Mouse (Mus musculus) thymus, adult 2 months (tissue): Measurements from ENCODE around the gene Cacybp. TPM values are rescaled to one million over a fixed set of nuclear protein-coding genes. Genes with fewer than 3 reads are reported as not detected.

ENCODE experiments used
- DNase-seq: peaks from one replicate; pipeline ENCODE4 v3.0.0; 2021
- H3K27ac ChIP-seq: fragments of 200-500 bp; 2 replicates; pipeline ENCODE4 v1.5.1; 2012; ENCODE audit warnings: low read length, control low read depth; ENCODE audit not compliant: control insufficient read depth, insufficient read depth
- H3K27me3 ChIP-seq: fragments of 200-500 bp; 2 replicates; pipeline ENCODE4 v1.6.1; 2012; ENCODE audit warnings: mild to moderate bottlenecking, low read length, moderate library complexity, mixed read lengths; ENCODE audit not compliant: control insufficient read depth, insufficient read depth
- H3K36me3 ChIP-seq: fragments of 200-500 bp; 2 replicates; pipeline ENCODE4 v1.6.1; 2012; ENCODE audit warnings: mild to moderate bottlenecking, low read length, moderate library complexity; ENCODE audit not compliant: control insufficient read depth, insufficient read depth
- H3K4me1 ChIP-seq: fragments of 200-500 bp; replicated peaks from 2 replicates; pipeline ENCODE4 v1.6.1; 2012; ENCODE audit warnings: low read length; ENCODE audit not compliant: control insufficient read depth, insufficient read depth
- H3K4me3 ChIP-seq: fragments of 200-500 bp; 2 replicates; pipeline ENCODE4 v1.5.1; 2012; ENCODE audit warnings: mild to moderate bottlenecking, low read length, control low read depth, moderate library complexity; ENCODE audit not compliant: control insufficient read depth, insufficient read depth
- CTCF ChIP-seq: fragments of 200-500 bp; IDR thresholded peaks from 2 replicates; pipeline ENCODE4 v1.5.1; 2012; ENCODE audit warnings: mild to moderate bottlenecking, control low read depth, low read length, moderate library complexity, borderline replicate concordance; ENCODE audit not compliant: control insufficient read depth, poor library complexity, insufficient read depth; ENCODE audit errors: extremely low read depth
- POLR2A ChIP-seq: fragments of 200-500 bp; IDR thresholded peaks from 2 replicates; pipeline ENCODE4 v1.6.1; 2012; ENCODE audit warnings: mild to moderate bottlenecking, low read length, control low read depth, moderate library complexity; ENCODE audit not compliant: control insufficient read depth, poor library complexity, insufficient read depth; ENCODE audit errors: extremely low read depth
- WGBS: fragments of 180-500 bp; shearing (Covaris S2); methylation state at CpG from one replicate; pipeline ENCODE4 v1.1.7; 2018; 5-methylcytosine and 5-hydroxymethylcytosine counted together
- polyA plus RNA-seq: library from polyadenylated mRNA; depleted of rRNA; stranded (reverse); fragments of >200 nt; gene quantifications from 2 replicates; pipeline ENCODE4 v1.2.3, GENCODE M21; 2012; rRNA removed

Gene Cacybp
- polyA plus RNA-seq = 13.5 and 15.0 TPM in 2 replicates

- H3K4me3 ChIP-seq = peak within 1 kb of the TSS; percentile 90
- H3K4me1 ChIP-seq = 0 out of 2 replicates have a peak, but pooled peaks cover 2% of the 10 kb centered on the region
- peak within 1 kb of the TSS; percentile 95 for H3K27ac ChIP-seq
- peak; percentile 100 for DNase-seq
- under 1% methylated on average over 76 of the region's 76 CpGs for WGBS
- H3K36me3 ChIP-seq = peaks cover under 1% of the 10 kb centered on the region
- peak; percentile 85; the same call in 1 of the 2 replicates for TF ChIP-seq POLR2A
- peak; percentile 91 for TF ChIP-seq CTCF
- H3K27me3 ChIP-seq = no peaks in the 10 kb centered on the region
These were observed at the start of gene Cacybp for GRCm38 (mm10) chr1:160212703-160213669. Cacybp (minus strand) TSS chr1:160212875.

DNA sequence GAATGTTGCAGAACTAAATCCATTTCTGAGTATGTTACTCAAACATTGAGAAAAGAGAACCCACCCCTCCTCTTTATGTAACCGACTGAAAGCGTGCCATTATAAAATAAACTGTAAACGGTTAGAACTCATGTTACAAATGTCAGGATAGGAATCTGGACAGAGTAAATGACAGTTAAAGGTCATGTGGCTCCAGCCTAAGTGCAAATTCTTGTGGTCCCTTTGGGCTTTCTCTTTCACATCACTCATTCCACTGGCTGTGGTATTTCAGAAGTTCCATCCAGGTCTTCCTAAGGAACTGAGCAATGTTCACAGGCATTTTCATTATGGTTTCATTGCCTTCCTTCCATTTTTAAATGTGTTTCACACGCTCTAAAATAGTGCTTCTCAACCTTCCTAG lies 49.7 kb upstream of the Cacybp start:
- Histone ChIP-seq H3K4me1 (no peaks in the 10 kb centered on the region), H3K36me3 (0 out of 2 replicates have a peak, but pooled peaks cover 4% of the 10 kb centered on the region), H3K4me3 (no peak overlapping the region), H3K27me3 (no peaks in the 10 kb centered on the region), H3K27ac (no peak overlapping the region)
- WGBS = 96% methylated on average over 4 of the region's 4 CpGs
- DNase-seq = no peak
- TF ChIP-seq POLR2A (no peak), CTCF (no peak)

GRCm38 (mm10) chr1:160261849-160262248 lies 49.2 kb upstream of the Cacybp start:
- Histone ChIP-seq H3K4me1 (no peaks in the 10 kb centered on the region), H3K27ac (no peak overlapping the region), H3K4me3 (no peak overlapping the region), H3K36me3 (peaks cover 8% of the 10 kb centered on the region; the same call in 1 of the 2 replicates), H3K27me3 (no peaks in the 10 kb centered on the region)
- 97% methylated on average over 2 of the region's 2 CpGs for WGBS
- no peak for TF ChIP-seq CTCF
- no peak for TF ChIP-seq POLR2A
- DNase-seq = no peak

- no peak overlapping the region for H3K27ac ChIP-seq
- no peak for TF ChIP-seq POLR2A
- TF ChIP-seq CTCF = no peak
- peaks cover 20% of the 10 kb centered on the region for H3K36me3 ChIP-seq
- DNase-seq = no peak
- WGBS = 70% methylated on average over 4 of the region's 4 CpGs
- no peak overlapping the region for H3K4me3 ChIP-seq
- H3K4me1 ChIP-seq = no peaks in the 10 kb centered on the region
- H3K27me3 ChIP-seq = no peaks in the 10 kb centered on the region
These were observed 47.9 kb upstream of the Cacybp start for GRCm38 (mm10) chr1:160260605-160261004.

- Histone ChIP-seq H3K27ac (no peak overlapping the region), H3K27me3 (no peaks in the 10 kb centered on the region), H3K36me3 (peaks cover 25% of the 10 kb centered on the region), H3K4me3 (no peak overlapping the region), H3K4me1 (no peaks in the 10 kb centered on the region)
- WGBS = 92% methylated on average over 7 of the region's 7 CpGs
- no peak for DNase-seq
- TF ChIP-seq CTCF = no peak
- TF ChIP-seq POLR2A = no peak
These were observed 47.2 kb upstream of the Cacybp start for GRCm38 (mm10) chr1:160259884-160260283.

DNA sequence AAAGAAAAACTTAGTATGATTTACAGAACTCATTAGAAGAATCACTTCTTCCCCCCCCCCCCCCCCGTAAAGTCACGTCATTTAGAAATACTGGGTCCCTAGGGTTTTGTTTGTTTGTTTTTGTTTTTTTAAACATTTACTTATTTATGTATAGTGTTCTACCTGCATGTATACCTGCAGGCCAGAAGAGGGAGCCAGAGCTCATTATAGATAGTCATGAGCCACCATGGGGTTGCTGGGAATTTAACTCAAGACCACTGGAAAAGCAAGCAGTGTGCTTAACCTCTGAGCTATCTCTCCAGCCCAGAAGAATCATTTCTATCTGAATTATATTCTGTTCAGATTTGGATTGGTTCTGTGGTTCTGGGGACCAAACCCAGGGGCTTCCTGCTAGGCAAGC lies 40.4 kb upstream of the Cacybp start:
- H3K27ac ChIP-seq = no peak overlapping the region
- peaks cover 21% of the 10 kb centered on the region for H3K36me3 ChIP-seq
- no peaks in the 10 kb centered on the region for H3K4me1 ChIP-seq
- DNase-seq = no peak
- TF ChIP-seq POLR2A (no peak), CTCF (no peak)
- 100% methylated on average over 2 of the region's 2 CpGs for WGBS
- H3K27me3 ChIP-seq = no peaks in the 10 kb centered on the region
- H3K4me3 ChIP-seq = no peak overlapping the region
